Mouse (Mus musculus) liver, adult 10 weeks (tissue): ENCODE data around the gene Dpf2. TPM values are rescaled to one million over a fixed set of nuclear protein-coding genes. Genes with fewer than 3 reads are reported as not detected.

ENCODE experiments used
- polyA plus RNA-seq: library from polyadenylated mRNA; stranded (reverse); fragments of 350-450 nt; fragmentation: Illumina TruSeq; extraction: RNeasy Lipid Tissue Mini Kit (QIAGEN cat#74804); gene quantifications from one replicate; pipeline ENCODE4 v1.2.3, GENCODE M21; 2014; ENCODE audit warnings: low read depth, low replicate concordance

Dpf2 gene
- 7.4 TPM for polyA plus RNA-seq

GRCm38 (mm10) chr19:5913007-5913719 is at the start of gene Dpf2:
Gene Dpf2, minus strand, starts transcription at chr19:5913010.

GRCm38 (mm10) chr19:5924713-5925093 is 11.9 kb upstream of the Dpf2 start, which contains the start of gene Cdc42ep2:
Gene Cdc42ep2, minus strand, starts transcription at chr19:5924816.

GRCm38 (mm10) chr19:5894002-5894678 is 18.7 kb downstream of the Dpf2 start, which contains the start of gene Tigd3:
Gene Tigd3, minus strand, starts transcription at chr19:5894149.

GRCm38 (mm10) chr19:5877618-5878361 is 35.0 kb downstream of the Dpf2 start, which contains the start of gene Slc25a45:
Gene Slc25a45, plus strand, starts transcription at chr19:5877808.

GRCm38 (mm10) chr19:5874969-5875480 is 37.8 kb downstream of the Dpf2 start, which contains the start of gene Frmd8:
Gene Frmd8, minus strand, starts transcription at chr19:5875274.

Other genes with a start within 250 kb of the Dpf2 start
- gene Sipa1, start 249.3 kb downstream of the Dpf2 start, polyA plus RNA-seq, result 0.16 TPM
- 0.16 TPM for gene Map3k11, start 224.3 kb downstream of the Dpf2 start, polyA plus RNA-seq
- gene Pcnx3, start 224.1 kb downstream of the Dpf2 start, polyA plus RNA-seq, result 0.37 TPM
- not detected for gene Kcnk7, start 208.6 kb downstream of the Dpf2 start, polyA plus RNA-seq
- gene Ehbp1l1, start 186.7 kb downstream of the Dpf2 start, polyA plus RNA-seq, result 0.69 TPM
- gene Fam89b, start 183.4 kb downstream of the Dpf2 start, polyA plus RNA-seq, result 0.45 TPM
- 0.32 TPM for gene Ltbp3, start 172.1 kb downstream of the Dpf2 start, polyA plus RNA-seq
- 1.4 TPM for gene Scyl1, start 141.6 kb downstream of the Dpf2 start, polyA plus RNA-seq
- 1.5 TPM for gene Frmd8, start 37.7 kb downstream of the Dpf2 start, polyA plus RNA-seq
- 7.7 TPM for gene Slc25a45, start 35.2 kb downstream of the Dpf2 start, polyA plus RNA-seq
- not detected for gene Tigd3, start 18.9 kb downstream of the Dpf2 start, polyA plus RNA-seq
- gene Cdc42ep2, start 11.8 kb upstream of the Dpf2 start, polyA plus RNA-seq, result 0.56 TPM
- gene Pola2, start 51.2 kb upstream of the Dpf2 start, polyA plus RNA-seq, result 2.9 TPM
- gene Slc22a20, start 73.1 kb upstream of the Dpf2 start, polyA plus RNA-seq, result not detected
- gene Capn1, start 102.9 kb upstream of the Dpf2 start, polyA plus RNA-seq, result 0.82 TPM
- gene Syvn1, start 133.6 kb upstream of the Dpf2 start, polyA plus RNA-seq, result 2.7 TPM
- 28.1 TPM for gene Mrpl49, start 144.8 kb upstream of the Dpf2 start, polyA plus RNA-seq
- gene Fau, start 144.8 kb upstream of the Dpf2 start, polyA plus RNA-seq, result 75.1 TPM
- gene Znhit2, start 148.2 kb upstream of the Dpf2 start, polyA plus RNA-seq, result not detected
- gene Tm7sf2, start 155.4 kb upstream of the Dpf2 start, polyA plus RNA-seq, result 28.5 TPM
- 4.6 TPM for gene Vps51, start 164.2 kb upstream of the Dpf2 start, polyA plus RNA-seq
- not detected for gene Tmem262, start 167.0 kb upstream of the Dpf2 start, polyA plus RNA-seq
- not detected for gene Gm28374, start 169.2 kb upstream of the Dpf2 start, polyA plus RNA-seq
- 1.1 TPM for gene Zfpl1, start 171.9 kb upstream of the Dpf2 start, polyA plus RNA-seq
- not detected for gene Cdca5, start 172.0 kb upstream of the Dpf2 start, polyA plus RNA-seq
- gene AC131692.1, start 181.4 kb upstream of the Dpf2 start, polyA plus RNA-seq, result not detected
- gene Naaladl1, start 192.8 kb upstream of the Dpf2 start, polyA plus RNA-seq, result not detected
- gene Sac3d1, start 205.6 kb upstream of the Dpf2 start, polyA plus RNA-seq, result 1.0 TPM
- gene Snx15, start 215.3 kb upstream of the Dpf2 start, polyA plus RNA-seq, result 2.6 TPM
- not detected for gene Batf2, start 228.0 kb upstream of the Dpf2 start, polyA plus RNA-seq
- 0.98 TPM for gene Arl2, start 228.5 kb upstream of the Dpf2 start, polyA plus RNA-seq